Mouse (Mus musculus) olfactory bulb, adult 2 months (tissue): ENCODE measurements around the gene Sh3rf1. TPM values are rescaled to one million over a fixed set of nuclear protein-coding genes. Genes with fewer than 3 reads are reported as not detected.

Experiments
- H3K27ac ChIP-seq: fragments of 200-500 bp; 2 replicates; pipeline ENCODE4 v1.5.1; 2012; ENCODE audit warnings: low read depth, low read length; ENCODE audit not compliant: insufficient read depth
- H3K4me1 ChIP-seq: fragments of 200-500 bp; 2 replicates; pipeline ENCODE4 v1.6.1; 2012; ENCODE audit warnings: low read length; ENCODE audit not compliant: control insufficient read depth, insufficient read depth
- H3K4me3 ChIP-seq: fragments of 200-500 bp; 2 replicates; pipeline ENCODE4 v1.5.1; 2012; ENCODE audit warnings: mild to moderate bottlenecking, low read depth, low read length, moderate library complexity; ENCODE audit not compliant: insufficient read depth
- CTCF ChIP-seq: fragments of 200-500 bp; IDR thresholded peaks from 2 replicates; pipeline ENCODE4 v1.5.1; 2012; ENCODE audit warnings: low read depth, mild to moderate bottlenecking, low read length, moderate library complexity; ENCODE audit not compliant: insufficient read depth
- POLR2A ChIP-seq: fragments of 200-500 bp; IDR thresholded peaks from 2 replicates; pipeline ENCODE4 v1.6.1; 2012; ENCODE audit warnings: mild to moderate bottlenecking, low read depth, low read length, moderate library complexity; ENCODE audit not compliant: insufficient read depth
- WGBS: fragments of 180-500 bp; shearing (Covaris S2); methylation state at CpG from one replicate; pipeline ENCODE4 v1.1.7; 2018; 5-methylcytosine and 5-hydroxymethylcytosine counted together
- polyA plus RNA-seq: library from polyadenylated mRNA; stranded (reverse); fragments of >200 nt; gene quantifications from 2 replicates; pipeline ENCODE4 v1.2.4, GENCODE M21; 2012; ENCODE audit warnings: low replicate concordance; ENCODE audit not compliant: missing spikeins, insufficient read depth, insufficient read length

Sh3rf1 gene
- polyA plus RNA-seq = 73.8 TPM in 1 of 2 replicates, not detected in the other

GRCm38 (mm10) chr8:61223729-61224379, at the start of gene Sh3rf1:
TSS of gene Sh3rf1 (plus strand) at chr8:61223872.
- peak within 1 kb of the TSS; percentile 71 for H3K4me3 ChIP-seq
- H3K4me1 ChIP-seq = peaks cover 9% of the 10 kb centered on the region
- peak within 1 kb of the TSS; percentile 73; the same call in 1 of the 2 replicates for H3K27ac ChIP-seq
- WGBS = under 1% methylated on average over 64 of the region's 84 CpGs
- peak; percentile 46; the same call in 1 of the 2 replicates for TF ChIP-seq POLR2A
- TF ChIP-seq CTCF = no peak; the same call in 1 of the 2 replicates

GRCm38 (mm10) chr8:61173921-61174492, 49.7 kb upstream of the Sh3rf1 start:
- WGBS = 83% methylated on average over 7 of the region's 7 CpGs
- Histone ChIP-seq H3K4me1 (no peaks in the 10 kb centered on the region), H3K4me3 (no peak overlapping the region), H3K27ac (no peak overlapping the region)
- TF ChIP-seq POLR2A (no peak), CTCF (no peak)

- no peak for TF ChIP-seq CTCF
- no peak for TF ChIP-seq POLR2A
- WGBS = 96% methylated on average over 2 of the region's 2 CpGs
- H3K4me3 ChIP-seq = no peak overlapping the region
- no peaks in the 10 kb centered on the region for H3K4me1 ChIP-seq
- no peak overlapping the region for H3K27ac ChIP-seq
These were observed 47.8 kb upstream of the Sh3rf1 start for GRCm38 (mm10) chr8:61175876-61176275.

- Histone ChIP-seq H3K27ac (no peak overlapping the region), H3K4me1 (no peaks in the 10 kb centered on the region), H3K4me3 (no peak overlapping the region)
- TF ChIP-seq POLR2A = no peak
- TF ChIP-seq CTCF = no peak
- WGBS = 54% methylated on average over 12 of the region's 12 CpGs
These were observed 45.7 kb upstream of the Sh3rf1 start for GRCm38 (mm10) chr8:61177680-61178593.

GRCm38 (mm10) chr8:61178594-61179140, 45.0 kb upstream of the Sh3rf1 start:
- no peaks in the 10 kb centered on the region for H3K4me1 ChIP-seq
- WGBS = 17% methylated on average over 11 of the region's 11 CpGs
- H3K4me3 ChIP-seq = no peak overlapping the region
- H3K27ac ChIP-seq = no peak overlapping the region
- TF ChIP-seq POLR2A (no peak), CTCF (no peak)

- H3K4me3 ChIP-seq = no peak overlapping the region
- no peaks in the 10 kb centered on the region for H3K4me1 ChIP-seq
- 91% methylated on average over 2 of the region's 2 CpGs for WGBS
- TF ChIP-seq POLR2A (no peak), CTCF (no peak)
- H3K27ac ChIP-seq = no peak overlapping the region
These were observed 42.1 kb upstream of the Sh3rf1 start for GRCm38 (mm10) chr8:61181592-61181991.

GRCm38 (mm10) chr8:61182020-61182419, 41.7 kb upstream of the Sh3rf1 start:
- Histone ChIP-seq H3K27ac (no peak overlapping the region), H3K4me1 (no peaks in the 10 kb centered on the region), H3K4me3 (no peak overlapping the region)
- TF ChIP-seq CTCF (no peak), POLR2A (no peak)
- 81% methylated on average over 4 of the region's 4 CpGs for WGBS

GRCm38 (mm10) chr8:61185274-61186198, 38.1 kb upstream of the Sh3rf1 start:
- WGBS = 91% methylated on average over 5 of the region's 5 CpGs
- Histone ChIP-seq H3K4me3 (no peak overlapping the region), H3K27ac (no peak overlapping the region), H3K4me1 (no peaks in the 10 kb centered on the region)
- TF ChIP-seq POLR2A = no peak
- no peak for TF ChIP-seq CTCF
